13 mouse cellular contexts compared by ENCODE assay signal in genomic region chr4:101167777-101168176, GRCm38 (mm10).
DNase-seq lines count a peak whose midpoint lies in the region; ATAC-seq and TF ChIP-seq lines count a peak whose summit lies in the region.
"Had no signal": no experiment of that assay in that cellular context is flagged by ENCODE, and none has a peak within 500 bp of the region (broad histone marks: within the 10 kb centered on the region; RNA-seq: fewer than 3 reads in every experiment).

No protein-coding gene starts in this region.

- no peaks in the 10 kb centered on the region; the same call in 1 of the 2 replicates for H3K36me3 ChIP-seq in kidney, adult 2 months (ENCODE audit: control insufficient read depth, insufficient read depth, low read length)

- peak; percentile 40 for ATAC-seq in common myeloid progenitor, adult 5-6 weeks (replicated peaks; ENCODE audit: low read depth, poor library complexity, severe bottlenecking)
- ATAC-seq: Patski had no signal

- no peaks in the 10 kb centered on the region for H3K27me3 ChIP-seq in kidney, adult 2 months (replicated peaks; ENCODE audit: control insufficient read depth, insufficient read depth, low read length)
- H3K27me3 ChIP-seq: hindbrain, embryonic 13.5 days; Patski had no signal

- no peaks in the 10 kb centered on the region for H3K4me1 ChIP-seq in kidney, adult 2 months (ENCODE audit: control insufficient read depth, insufficient read depth, low read length)

- no peak overlapping the region for H3K4me3 ChIP-seq in kidney, adult 2 months (ENCODE audit: insufficient read depth, low read depth, low read length)
- H3K4me3 ChIP-seq: hindbrain, embryonic 13.5 days had no signal

- H3K27ac ChIP-seq in kidney, adult 2 months (ENCODE audit: insufficient read depth, low read depth, low read length): no peak overlapping the region
- H3K27ac ChIP-seq: hindbrain, embryonic 13.5 days; macrophage; stomach, postnatal 0 days had no signal

- whole genome bisulfite sequencing in kidney, adult 2 months: 91% methylated on average over 1 of the region's 1 CpGs

- DNase-seq in 416B (ENCODE audit: low read depth): peak; percentile 79
- peak; percentile 79 for DNase-seq in CD4-positive, CD25-positive, alpha-beta regulatory T cell, adult 2 months (ENCODE audit: low read depth, low spot score)
- DNase-seq in naive thymus-derived CD4-positive, alpha-beta T cell, adult 2 months (ENCODE audit: low read depth): peak; percentile 85
- DNase-seq in ovary, postnatal 36 days (ENCODE audit: low spot score): no peak
- DNase-seq in kidney, adult 2 months: no peak
- no peak for DNase-seq in frontal cortex, adult 2 months (ENCODE audit: extremely low spot score in 1 of 2, low spot score in 1 of 2)
- DNase-seq: adrenal gland, adult 8-10 months; right cerebral cortex, postnatal 4 days had no signal

- no peak for TF ChIP-seq CTCF in kidney, adult 2 months (conservative IDR thresholded peaks at IDR 0.05; ENCODE audit: insufficient read depth, insufficient read length, low read depth, low read length)

- TF ChIP-seq POLR2A in kidney, adult 2 months (IDR thresholded peaks at IDR 0.05; ENCODE audit: low read depth, low read length): no peak

Comparison
In these comparisons a context has a peak if more than half of its experiments do, and no peak if none do; other contexts are left out.
1. DNase-seq: peak in 416B (single experiment), CD4-positive, CD25-positive, alpha-beta regulatory T cell, adult 2 months (single experiment) and naive thymus-derived CD4-positive, alpha-beta T cell, adult 2 months (single experiment); none in ovary, postnatal 36 days (single experiment), kidney, adult 2 months (single experiment) and frontal cortex, adult 2 months (0 of 2).